Mouse (Mus musculus): ENCODE measurements around the gene Naa38.

- TF ChIP-seq CTCF (IDR thresholded peaks at IDR 0.05; ENCODE audit: extremely low read depth, insufficient read depth, low read length) (no peak), POLR2A (IDR thresholded peaks at IDR 0.05; ENCODE audit: extremely low read depth, insufficient read depth, low read length) (no peak)
Observed at GRCm38 (mm10) chr11:69362021-69362420, 33.3 kb upstream of the Naa38 start.
